Mouse (Mus musculus) left cerebral cortex, adult 18-20 months (tissue): Measurements from ENCODE around the gene Slc30a6. TPM values are rescaled to one million over a fixed set of nuclear protein-coding genes. Genes with fewer than 3 reads are reported as not detected.
"Not testable (repeated sequence)": the region's sequence is repeated elsewhere in the genome, so short reads cannot be mapped to it uniquely, and the experiment has no call there.

Experiments used
- DNase-seq, 2 experiments: peaks; one replicate each; pipeline ENCODE4 v3.0.0; 2021 to 2022; ENCODE audit warnings: low spot score in 2 of 2, mixed read lengths in 1 of 2
- total RNA-seq, 2 experiments: library from RNA; stranded (reverse); gene quantifications; 2 replicates each; pipeline ENCODE4 v1.2.3; 2021

The Slc30a6 gene
- total RNA-seq, 2 experiments from 2014 or later = 11.8 to 15.2 TPM

GRCm38 (mm10) chr17:74437762-74438161 is 42.4 kb downstream of the Slc30a6 start:
- DNase-seq = no peak

GRCm38 (mm10) chr17:74440486-74440885 is 45.1 kb downstream of the Slc30a6 start:
- no peak for DNase-seq

DNA sequence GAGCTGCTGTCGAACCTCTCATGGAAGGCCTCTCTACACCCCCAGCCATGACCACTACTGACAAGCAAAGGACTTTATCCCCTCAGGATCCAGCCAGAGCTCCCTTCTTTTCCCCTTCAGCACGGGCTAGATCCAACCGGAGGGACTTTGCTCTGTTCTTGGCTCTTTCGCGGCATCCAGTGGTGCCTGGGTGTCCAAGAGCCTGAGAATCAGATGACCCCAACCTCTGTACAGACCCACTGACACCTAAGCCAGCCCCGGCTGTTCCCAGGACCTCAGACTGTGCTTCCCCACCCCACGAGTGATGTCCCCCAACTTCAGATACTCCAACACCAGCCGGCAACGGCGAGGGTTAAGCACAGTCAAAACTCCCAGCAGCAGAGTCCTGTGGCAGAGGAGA is 54.4 kb downstream of the Slc30a6 start:
- DNase-seq = no peak

GRCm38 (mm10) chr17:74453928-74454327 is 58.5 kb downstream of the Slc30a6 start:
- no peak for DNase-seq

- DNase-seq = no peak
Measured at GRCm38 (mm10) chr17:74454660-74455059, 59.3 kb downstream of the Slc30a6 start.

GRCm38 (mm10) chr17:74455426-74455825 is 60.0 kb downstream of the Slc30a6 start:
- no peak for DNase-seq

DNA sequence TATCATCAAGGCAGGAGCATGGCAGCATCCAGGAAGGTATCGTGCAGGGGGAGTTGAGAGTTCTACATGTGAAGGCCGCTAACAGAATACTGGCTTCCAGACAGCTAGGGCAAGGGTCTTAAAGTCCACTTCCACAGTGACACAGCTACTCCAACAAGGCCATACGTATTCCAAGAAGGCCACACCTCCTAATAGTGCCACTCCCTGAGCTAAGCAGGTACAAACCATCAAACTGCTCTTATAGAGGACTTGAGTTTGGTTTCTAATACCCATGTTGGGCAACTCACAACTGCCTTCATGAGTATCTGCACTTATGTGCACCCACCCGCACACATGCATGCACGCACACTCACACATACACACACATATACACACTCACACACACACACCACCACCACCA is 61.4 kb downstream of the Slc30a6 start:
- DNase-seq = no peak

DNA sequence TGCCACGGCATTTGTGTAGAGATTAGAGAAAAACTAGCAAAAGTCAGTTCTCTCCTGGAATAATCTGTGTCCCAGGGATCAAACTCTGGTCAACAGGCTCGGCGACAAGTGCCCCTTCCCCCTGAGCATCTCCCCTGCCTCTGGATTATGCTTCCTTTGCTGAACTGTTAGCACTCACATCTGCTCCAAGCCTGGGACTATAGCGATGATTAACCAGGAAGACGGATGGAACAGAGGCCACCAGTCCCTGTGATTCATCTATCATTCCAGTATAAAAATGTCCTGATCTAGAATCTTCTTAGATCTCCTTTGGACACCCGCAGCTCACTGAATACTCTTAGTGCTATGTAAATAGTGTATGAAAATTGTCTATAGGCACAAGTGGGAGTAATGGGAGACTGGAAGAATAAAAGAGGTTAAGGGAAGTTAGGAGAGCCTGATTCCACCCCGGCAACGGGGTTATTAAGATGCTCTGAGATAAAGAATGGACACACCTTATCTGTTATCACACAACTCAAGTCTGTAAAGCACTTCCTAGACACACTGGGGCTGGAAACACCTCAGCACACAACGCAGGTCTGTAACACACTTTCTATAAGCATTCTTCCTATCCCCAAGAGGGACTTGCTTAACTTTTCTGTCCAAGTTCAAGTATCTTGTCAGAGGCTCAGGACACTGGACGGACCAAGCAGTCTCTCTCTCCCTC is 62.7 kb downstream of the Slc30a6 start:
- no peak for DNase-seq

DNA sequence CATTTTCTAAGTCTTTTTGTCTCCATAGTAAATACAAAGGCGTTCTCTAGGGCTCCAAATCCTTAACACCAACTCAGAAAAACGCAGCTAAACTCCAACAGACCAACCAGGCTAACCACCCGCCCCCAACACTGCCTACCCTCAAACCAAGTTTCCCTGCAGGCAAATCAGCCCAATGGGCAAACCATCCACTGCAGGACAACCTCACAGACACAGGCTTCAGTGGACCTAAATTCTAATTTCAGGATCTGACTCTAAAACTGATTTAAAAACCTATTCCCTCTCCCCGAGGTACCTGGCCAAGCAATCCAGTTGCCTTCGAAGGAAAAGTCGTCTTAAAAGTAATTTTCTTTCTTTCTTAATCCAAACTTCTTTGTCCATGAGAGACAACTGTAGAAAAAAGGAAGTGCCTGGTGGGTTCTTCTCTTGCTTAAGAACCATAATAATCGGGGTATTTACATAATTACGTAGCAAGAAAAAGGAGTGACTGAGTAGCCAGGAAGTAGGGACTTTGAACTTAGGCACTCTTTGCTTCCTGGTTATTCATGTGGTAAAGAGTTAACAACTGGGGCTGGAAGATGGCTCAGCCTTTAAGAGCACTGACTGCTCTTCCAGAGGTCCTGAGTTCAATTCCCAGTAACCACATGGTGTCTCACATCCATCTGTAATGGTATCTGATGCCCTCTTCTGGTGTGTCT is 63.5 kb downstream of the Slc30a6 start, which contains the start of gene Nlrc4:
Gene Nlrc4 (minus strand): TSS at position 432 of the 698 bp plus-strand sequence.
- DNase-seq = no peak

DNA sequence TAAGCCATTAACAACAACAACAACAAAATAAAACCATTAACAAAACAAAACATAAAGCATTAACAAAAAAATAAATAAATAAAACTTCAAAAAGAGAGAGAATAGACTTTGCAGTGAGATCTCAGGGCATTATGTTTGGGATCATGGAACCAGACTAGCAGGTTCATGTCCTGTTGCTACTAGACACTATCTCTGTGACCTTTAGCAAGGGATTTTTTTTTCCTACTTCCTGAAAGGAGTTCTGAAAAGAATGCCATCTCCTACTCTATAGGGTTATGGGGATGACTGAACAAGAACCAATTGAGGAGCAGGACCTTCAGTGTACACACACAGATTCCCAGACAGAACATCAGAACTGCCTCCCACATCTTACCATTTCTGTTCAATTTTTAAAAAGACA is 68.1 kb downstream of the Slc30a6 start:
- DNase-seq = no peak

- not testable (repeated sequence) for DNase-seq
Measured at GRCm38 (mm10) chr17:74467981-74468380, 72.6 kb downstream of the Slc30a6 start.

DNA sequence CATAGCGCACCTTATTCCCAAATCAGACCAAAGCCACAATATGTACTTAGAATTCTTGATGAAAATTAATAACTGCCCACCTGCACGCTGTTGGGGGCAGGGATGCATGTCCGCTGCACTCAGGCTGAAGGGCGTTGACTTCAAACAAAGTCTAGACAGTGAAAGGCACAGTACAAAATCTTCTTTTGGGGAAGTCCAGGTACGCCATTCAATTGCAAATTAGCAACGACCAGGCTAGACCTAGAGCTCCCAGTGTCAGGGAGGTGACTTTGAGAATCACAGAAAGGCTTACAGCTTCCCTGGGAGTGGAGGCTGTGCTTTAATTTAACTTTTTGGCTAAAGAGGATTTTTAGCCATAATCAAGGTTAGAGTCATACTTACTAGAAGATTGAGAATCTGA is 74.7 kb downstream of the Slc30a6 start:
- not testable (repeated sequence) for DNase-seq

Other genes starting within 250 kb of the Slc30a6 start
- 10 to 100 TPM; 40.7 to 41.0 TPM for gene Memo1, start 100.1 kb upstream of the Slc30a6 start, total RNA-seq
- gene Dpy30, start 71.7 kb upstream of the Slc30a6 start, total RNA-seq = 10 to 100 TPM; 51.2 to 51.7 TPM
- gene Spast, start 56.6 kb upstream of the Slc30a6 start, total RNA-seq = 10 to 100 TPM; 51.1 to 55.4 TPM
- gene Nlrc4, start 63.5 kb downstream of the Slc30a6 start, total RNA-seq = under 1 TPM; 0.19 to 0.35 TPM
- 10 to 100 TPM; 72.8 to 83.4 TPM for gene Yipf4, start 93.9 kb downstream of the Slc30a6 start, total RNA-seq
- gene Birc6, start 132.7 kb downstream of the Slc30a6 start, total RNA-seq = 100 to 1,000 TPM; 117 to 130 TPM